Mouse (Mus musculus) layer of hippocampus, postnatal 25 days (tissue): ENCODE data around the gene Abca5. TPM values are rescaled to one million over a fixed set of nuclear protein-coding genes. Genes with fewer than 3 reads are reported as not detected.

Experiments
- total RNA-seq, 2 experiments: library from RNA; stranded (reverse); gene quantifications; 2 replicates each; pipeline ENCODE4 v1.2.3; 2021

Abca5 gene
- total RNA-seq, 2 experiments from 2014 or later, result 33.4 to 39.9 TPM

Other genes starting within 250 kb of the Abca5 start
- 1 to 10 TPM; 2.3 to 2.6 TPM for gene Abca8a, start 241.7 kb downstream of the Abca5 start, total RNA-seq
- 1 to 10 TPM; 6.5 TPM for gene Abca9, start 169.5 kb downstream of the Abca5 start, total RNA-seq
- 1 to 10 TPM; 1.6 to 2.1 TPM for gene Abca6, start 85.9 kb downstream of the Abca5 start, total RNA-seq
- 10 to 100 TPM; 30.2 to 34.7 TPM for gene Map2k6, start 61.4 kb upstream of the Abca5 start, total RNA-seq